Mouse (Mus musculus) testis, adult 10 weeks (tissue): ENCODE results near the gene Ofd1. TPM values are rescaled to one million over a fixed set of nuclear protein-coding genes. Genes with fewer than 3 reads are reported as not detected.

Experiments
- polyA plus RNA-seq: library from polyadenylated mRNA; stranded (reverse); fragments of 350-450 nt; fragmentation: Illumina TruSeq; extraction: RNeasy Lipid Tissue Mini Kit (QIAGEN cat#74804); gene quantifications from one replicate; pipeline ENCODE4 v1.2.3, GENCODE M21; 2014; ENCODE audit warnings: low read depth, low replicate concordance

Gene Ofd1
- 12.1 TPM for polyA plus RNA-seq

GRCm38 (mm10) chrX:166440616-166441063, at the start of gene Ofd1:
Ofd1 (minus strand) TSS chrX:166440704.

GRCm38 (mm10) chrX:166479365-166479983, 39.0 kb upstream of the Ofd1 start, which contains the start of gene Rab9:
Rab9 (minus strand) TSS chrX:166479867.

GRCm38 (mm10) chrX:166440036-166440615, 378 bp downstream of the Ofd1 start, which contains the start of gene Trappc2:
Trappc2 (plus strand) TSS chrX:166440574.

Other genes with a start within 250 kb of the Ofd1 start
- gene Gpm6b, start 201.8 kb downstream of the Ofd1 start, polyA plus RNA-seq = 49.9 TPM
- 13.7 TPM for gene Trappc2, start 130 bp downstream of the Ofd1 start, polyA plus RNA-seq
- gene Rab9, start 39.2 kb upstream of the Ofd1 start, polyA plus RNA-seq = 22.7 TPM
- 2.5 TPM for gene Tceanc, start 77.9 kb upstream of the Ofd1 start, polyA plus RNA-seq
- 1.3 TPM for gene Egfl6, start 145.0 kb upstream of the Ofd1 start, polyA plus RNA-seq